Mouse (Mus musculus): ENCODE results near the gene Iqgap1. TPM values are rescaled to one million over a fixed set of nuclear protein-coding genes. Genes with fewer than 3 reads are reported as not detected.

The Iqgap1 gene
- polyA plus RNA-seq, 1 experiment from 2014 or later: 38.9 TPM

DNA sequence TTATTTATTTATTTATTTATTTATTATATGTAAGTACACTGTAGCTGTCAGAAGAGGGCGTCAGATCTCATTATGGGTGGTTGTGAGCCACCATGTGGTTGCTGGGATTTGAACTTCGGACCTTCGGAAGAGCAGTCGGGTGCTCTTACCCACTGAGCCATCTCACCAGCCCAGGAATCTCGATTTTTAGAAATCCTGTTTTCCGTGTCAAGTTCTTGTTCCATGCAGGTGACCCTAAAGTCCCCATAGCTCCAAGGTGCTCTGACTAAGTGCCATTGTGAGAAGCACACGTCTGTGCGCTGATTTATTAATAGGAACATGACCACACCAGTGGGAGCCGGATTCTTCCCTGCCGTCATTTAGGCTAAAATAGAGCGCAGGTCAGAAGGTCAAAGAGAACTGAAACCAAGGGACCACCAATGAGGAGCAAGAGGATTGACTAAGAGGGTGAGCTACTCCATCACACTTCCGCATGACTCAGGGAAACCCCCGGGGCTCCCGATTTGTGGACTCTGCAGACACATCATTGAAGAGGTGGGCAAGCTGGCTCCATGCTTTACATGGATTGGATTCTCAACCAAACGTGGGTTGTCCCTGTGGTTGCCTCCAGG lies 4.5 kb upstream of the Iqgap1 start:
- no peak overlapping the region for H3K27ac ChIP-seq
- H3K4me2 ChIP-seq: no peak overlapping the region
- H3K9ac ChIP-seq (replicated peaks): no peak overlapping the region
- H3K4me3 ChIP-seq (replicated peaks): no peak overlapping the region
- H3K36me3 ChIP-seq: no peaks in the 10 kb centered on the region
- H3K27me3 ChIP-seq: no peaks in the 10 kb centered on the region
- ATAC-seq (ENCODE audit: insufficient number of reproducible peaks, insufficient read depth, low FRiP score, low TSS enrichment, low read depth): no peak
- H3K4me1 ChIP-seq (replicated peaks): peaks cover 8% of the 10 kb centered on the region
- no peaks in the 10 kb centered on the region for H3K9me3 ChIP-seq
- 79% methylated on average over 15 of the region's 15 CpGs for WGBS

DNA sequence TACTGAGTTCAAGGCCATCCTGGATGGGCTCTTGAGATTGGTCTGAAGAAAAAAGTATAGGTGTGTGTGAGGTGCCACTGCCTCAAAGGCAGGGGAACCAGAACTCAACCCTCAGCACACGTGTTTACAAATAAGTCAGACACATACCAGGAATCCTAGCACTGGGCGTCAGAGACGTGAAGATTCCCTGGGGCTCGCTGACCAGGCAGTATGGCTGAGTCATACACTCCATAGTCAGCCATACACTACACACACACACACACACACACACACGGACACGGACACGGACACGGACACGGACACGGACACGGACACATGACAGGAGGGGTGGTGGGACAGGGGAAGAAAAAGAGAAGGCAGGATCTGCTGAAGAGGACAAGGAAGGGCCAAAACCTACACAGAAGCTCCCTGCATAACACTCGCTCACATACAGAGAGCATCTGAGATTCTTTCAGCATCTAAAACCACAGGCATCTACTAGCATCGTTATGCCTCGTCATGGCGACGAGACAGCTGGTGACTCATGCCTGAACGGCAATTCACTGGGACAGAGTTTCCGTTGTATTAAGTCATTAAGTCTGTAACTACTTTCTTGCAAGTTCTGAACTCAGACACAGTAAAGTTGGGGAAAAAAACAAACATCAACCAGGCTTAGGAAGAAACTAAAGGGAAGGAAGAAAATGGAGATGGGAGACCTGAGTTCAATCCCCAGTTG lies 2.5 kb upstream of the Iqgap1 start:
- H3K36me3 ChIP-seq: no peaks in the 10 kb centered on the region
- ATAC-seq (ENCODE audit: insufficient number of reproducible peaks, insufficient read depth, low FRiP score, low TSS enrichment, low read depth): no peak
- no peak overlapping the region for H3K27ac ChIP-seq
- no peak overlapping the region for H3K4me2 ChIP-seq
- H3K9me3 ChIP-seq: no peaks in the 10 kb centered on the region
- H3K27me3 ChIP-seq: no peaks in the 10 kb centered on the region
- peaks cover 11% of the 10 kb centered on the region for H3K4me1 ChIP-seq (replicated peaks)
- no peak overlapping the region for H3K4me3 ChIP-seq (replicated peaks)
- WGBS: 72% methylated on average over 18 of the region's 18 CpGs
- H3K9ac ChIP-seq (replicated peaks): no peak overlapping the region

DNA sequence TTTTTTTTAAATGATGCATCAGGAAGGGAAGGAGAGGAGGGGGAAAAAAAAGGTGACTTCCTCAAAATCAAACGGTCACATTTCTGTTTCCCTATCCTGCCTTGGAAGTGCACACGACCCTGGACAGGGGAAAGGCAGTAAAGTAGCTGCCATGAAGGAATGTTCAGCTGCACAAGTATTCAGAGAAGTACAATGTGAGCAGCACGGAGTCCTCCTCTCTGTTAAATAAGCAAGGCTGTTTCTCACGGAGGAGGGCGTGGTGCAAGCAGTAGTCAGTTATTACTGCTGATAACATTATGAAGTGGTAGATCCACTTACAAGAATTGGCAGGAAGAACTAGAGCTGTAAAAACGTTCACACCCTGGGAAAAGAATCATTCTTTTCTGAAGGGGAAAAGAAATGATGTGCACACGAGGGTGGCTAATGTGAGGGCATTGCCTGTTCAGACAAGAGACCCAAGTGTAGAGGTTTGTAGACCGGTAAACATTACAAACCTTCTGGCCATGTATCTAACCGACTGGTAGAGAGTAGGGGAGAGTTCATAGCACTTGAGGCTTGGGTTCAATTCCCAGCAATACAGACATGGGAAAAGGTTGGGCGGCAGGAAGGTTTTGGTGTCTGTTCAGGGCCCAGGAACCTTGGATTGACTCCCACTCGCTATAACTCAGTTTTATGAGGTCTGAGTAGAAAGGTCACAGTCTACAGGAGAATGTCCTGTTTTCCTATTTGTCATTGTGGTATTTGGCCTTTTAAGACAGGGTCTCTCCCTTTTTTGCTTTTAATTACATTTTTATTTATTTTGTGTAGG lies 1.7 kb downstream of the Iqgap1 start:
- H3K4me2 ChIP-seq: no peak overlapping the region
- WGBS: 71% methylated on average over 11 of the region's 11 CpGs
- no peak for ATAC-seq (ENCODE audit: insufficient number of reproducible peaks, insufficient read depth, low FRiP score, low TSS enrichment, low read depth)
- no peaks in the 10 kb centered on the region for H3K36me3 ChIP-seq
- no peaks in the 10 kb centered on the region for H3K9me3 ChIP-seq
- no peak overlapping the region for H3K27ac ChIP-seq
- no peaks in the 10 kb centered on the region for H3K27me3 ChIP-seq
- no peak overlapping the region for H3K9ac ChIP-seq (replicated peaks)
- H3K4me1 ChIP-seq (replicated peaks): peaks cover 11% of the 10 kb centered on the region
- H3K4me3 ChIP-seq (replicated peaks): no peak overlapping the region

DNA sequence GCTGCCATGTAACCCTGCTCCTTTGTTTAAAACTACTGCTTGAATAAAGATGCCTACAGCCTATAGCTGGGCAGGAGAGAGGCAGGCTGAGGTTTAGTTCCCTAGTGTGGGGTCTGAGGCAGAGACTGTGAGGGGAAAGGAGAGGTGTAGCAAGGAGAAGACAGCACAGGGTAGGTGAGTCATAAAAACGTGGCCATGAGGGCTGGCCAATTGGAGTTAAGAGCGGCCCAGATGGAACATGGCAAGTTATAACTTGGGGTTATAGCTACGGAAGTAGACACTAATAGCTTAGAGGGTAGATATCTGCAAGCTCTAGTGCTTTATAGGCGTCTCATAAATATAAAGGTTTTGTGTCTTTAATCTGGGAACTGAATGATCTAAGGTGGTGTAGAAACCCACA lies 2.5 kb downstream of the Iqgap1 start:
- H3K9ac ChIP-seq (replicated peaks): no peak overlapping the region
- H3K27me3 ChIP-seq: no peaks in the 10 kb centered on the region
- no peak overlapping the region for H3K4me3 ChIP-seq (replicated peaks)
- no peak overlapping the region for H3K27ac ChIP-seq
- H3K4me1 ChIP-seq (replicated peaks): peaks cover 11% of the 10 kb centered on the region
- no peak overlapping the region for H3K4me2 ChIP-seq
- ATAC-seq (ENCODE audit: insufficient number of reproducible peaks, insufficient read depth, low FRiP score, low TSS enrichment, low read depth): no peak
- H3K36me3 ChIP-seq: no peaks in the 10 kb centered on the region
- WGBS: 60% methylated on average over 4 of the region's 4 CpGs
- no peaks in the 10 kb centered on the region for H3K9me3 ChIP-seq

DNA sequence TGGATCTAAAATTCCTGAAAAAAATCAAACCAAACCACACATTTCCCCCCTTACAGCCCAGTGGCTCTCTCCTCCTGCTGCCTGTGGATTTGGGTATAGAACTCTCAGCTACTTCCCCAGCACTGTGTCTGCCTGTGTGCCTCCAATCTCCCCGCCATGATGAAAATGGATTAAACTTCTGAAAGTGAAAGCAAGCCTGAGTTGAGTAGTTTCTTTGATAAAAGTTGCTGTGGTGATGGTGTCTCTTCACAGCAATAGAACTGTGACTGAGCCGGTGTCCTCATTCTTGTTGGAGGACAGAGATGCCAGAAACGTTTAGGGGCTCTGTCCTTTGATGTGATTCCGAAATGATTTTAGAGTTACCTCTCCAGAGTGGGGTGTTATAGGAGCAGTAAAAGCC lies 4.9 kb downstream of the Iqgap1 start:
- no peaks in the 10 kb centered on the region for H3K9me3 ChIP-seq
- no peaks in the 10 kb centered on the region for H3K27me3 ChIP-seq
- ATAC-seq (ENCODE audit: insufficient number of reproducible peaks, insufficient read depth, low FRiP score, low TSS enrichment, low read depth): no peak
- no peak overlapping the region for H3K4me2 ChIP-seq
- no peaks in the 10 kb centered on the region for H3K36me3 ChIP-seq
- H3K27ac ChIP-seq: no peak overlapping the region
- H3K4me1 ChIP-seq (replicated peaks): peaks cover 6% of the 10 kb centered on the region
- WGBS: 64% methylated on average over 4 of the region's 4 CpGs
- no peak overlapping the region for H3K4me3 ChIP-seq (replicated peaks)
- no peak overlapping the region for H3K9ac ChIP-seq (replicated peaks)

DNA sequence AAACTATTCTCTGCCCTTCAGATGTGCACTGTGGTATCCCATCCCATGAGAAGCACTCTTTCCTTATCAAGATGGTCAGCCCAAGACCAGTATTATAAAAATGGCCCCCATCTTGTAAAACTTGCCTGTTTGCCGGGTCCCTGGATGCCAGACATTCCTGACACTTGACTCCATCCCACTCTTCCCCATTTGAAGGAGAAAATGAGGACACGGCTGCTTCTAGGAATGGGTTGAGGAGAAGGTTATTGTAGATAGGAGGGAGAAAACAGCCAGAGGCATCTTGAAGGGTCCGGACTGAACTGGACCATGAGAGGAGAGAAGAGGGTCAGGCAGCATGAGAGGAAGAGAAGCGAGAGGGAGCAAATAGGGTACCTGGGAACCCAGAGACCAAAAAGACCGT lies 9.1 kb downstream of the Iqgap1 start:
- 56% methylated on average over 5 of the region's 5 CpGs for WGBS
- Histone ChIP-seq H3K27me3 (no peaks in the 10 kb centered on the region), H3K36me3 (no peaks in the 10 kb centered on the region), H3K4me2 (no peak overlapping the region), H3K27ac (no peak overlapping the region), H3K9ac (replicated peaks) (no peak overlapping the region), H3K9me3 (no peaks in the 10 kb centered on the region), H3K4me1 (replicated peaks) (no peaks in the 10 kb centered on the region), H3K4me3 (replicated peaks) (no peak overlapping the region)
- ATAC-seq (ENCODE audit: insufficient number of reproducible peaks, insufficient read depth, low FRiP score, low TSS enrichment, low read depth): no peak

DNA sequence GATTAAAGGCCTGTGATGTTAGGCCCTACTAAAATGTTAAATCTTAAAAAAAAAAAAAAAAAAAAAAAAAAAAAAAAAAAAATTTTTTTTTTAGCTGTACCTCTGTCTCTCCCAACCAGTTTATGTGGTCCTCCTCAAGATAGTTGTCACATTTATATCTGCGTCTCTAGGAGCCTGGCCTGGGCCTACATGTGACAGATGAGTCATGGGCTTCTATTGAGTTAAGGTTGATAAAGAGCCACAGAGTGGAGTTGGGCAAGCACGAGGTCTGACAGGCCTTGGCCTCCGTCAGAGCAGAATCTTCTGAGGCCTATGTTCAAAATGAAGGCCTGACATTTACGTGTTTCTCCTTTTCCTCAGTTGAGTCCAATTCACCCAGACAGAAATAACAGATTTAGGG lies 12.4 kb downstream of the Iqgap1 start:
- no peak overlapping the region for H3K9ac ChIP-seq (replicated peaks)
- no peaks in the 10 kb centered on the region for H3K36me3 ChIP-seq
- no peak overlapping the region for H3K4me2 ChIP-seq
- no peak overlapping the region for H3K27ac ChIP-seq
- 86% methylated on average over 4 of the region's 4 CpGs for WGBS
- ATAC-seq (ENCODE audit: insufficient number of reproducible peaks, insufficient read depth, low FRiP score, low TSS enrichment, low read depth): no peak
- no peaks in the 10 kb centered on the region for H3K4me1 ChIP-seq (replicated peaks)
- H3K27me3 ChIP-seq: no peaks in the 10 kb centered on the region
- no peaks in the 10 kb centered on the region for H3K9me3 ChIP-seq
- no peak overlapping the region for H3K4me3 ChIP-seq (replicated peaks)

DNA sequence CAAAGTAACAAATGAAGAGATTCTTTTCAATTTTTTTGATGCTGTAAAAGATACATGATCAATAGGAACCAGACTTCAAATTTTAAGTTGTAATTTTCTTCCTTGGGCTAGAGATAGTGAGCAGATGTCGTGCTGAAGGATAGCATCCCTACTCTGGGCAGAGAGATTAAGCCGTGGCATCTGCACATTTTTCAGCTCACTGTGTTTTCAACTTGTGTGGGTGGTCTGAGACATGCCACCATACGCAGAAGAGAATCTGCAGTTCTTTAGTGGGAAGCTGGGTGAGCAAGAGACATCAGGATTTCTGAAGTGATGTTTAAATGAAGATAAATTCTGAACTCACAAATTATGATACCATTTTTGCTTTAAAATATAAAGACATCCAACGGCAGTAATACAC lies 19.4 kb downstream of the Iqgap1 start:
- 79% methylated on average over 4 of the region's 4 CpGs for WGBS
- no peak overlapping the region for H3K27ac ChIP-seq
- H3K36me3 ChIP-seq: no peaks in the 10 kb centered on the region
- peaks cover 4% of the 10 kb centered on the region; the same call in 1 of the 2 replicates for H3K27me3 ChIP-seq
- ATAC-seq (ENCODE audit: insufficient number of reproducible peaks, insufficient read depth, low FRiP score, low TSS enrichment, low read depth): no peak
- no peak overlapping the region for H3K9ac ChIP-seq (replicated peaks)
- H3K4me1 ChIP-seq (replicated peaks): peaks cover 15% of the 10 kb centered on the region
- H3K4me2 ChIP-seq: no peak overlapping the region
- no peak overlapping the region for H3K4me3 ChIP-seq (replicated peaks)
- H3K9me3 ChIP-seq: no peaks in the 10 kb centered on the region

DNA sequence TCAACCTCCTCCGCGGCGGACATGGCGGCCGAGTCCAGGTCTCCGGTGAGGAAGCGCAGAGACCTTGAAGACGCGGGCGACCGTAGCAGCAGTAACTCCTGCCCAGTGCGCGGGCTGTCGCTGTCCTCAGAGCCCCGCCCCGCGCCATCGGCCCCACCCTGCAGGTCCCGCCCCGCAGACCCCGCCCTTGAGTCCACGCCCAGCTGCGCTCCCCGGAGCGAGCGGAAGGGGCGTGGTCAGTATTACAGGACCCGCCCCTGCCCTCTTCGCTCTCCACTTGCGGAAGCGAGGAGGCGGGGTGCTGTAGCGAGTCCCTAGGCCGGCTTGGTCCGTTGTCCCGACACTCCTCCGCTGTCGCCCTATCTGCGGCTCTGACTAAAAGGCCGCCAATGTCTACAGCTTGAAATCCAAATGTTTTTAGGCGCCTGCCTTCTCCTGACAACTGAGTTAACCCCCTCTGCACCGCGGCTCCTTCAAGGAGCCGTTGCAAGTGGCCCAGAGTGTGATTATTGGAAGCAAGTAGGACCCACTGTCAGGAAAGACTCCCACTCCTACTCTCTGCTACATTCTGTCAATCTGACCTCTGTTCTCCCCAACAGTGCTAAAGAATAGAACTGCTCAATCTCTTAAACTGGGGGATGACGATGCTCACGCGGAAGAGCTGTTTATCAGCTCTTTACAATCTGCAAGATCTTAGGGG lies 22.5 kb downstream of the Iqgap1 start:
- Histone ChIP-seq H3K27me3 (peaks cover 4% of the 10 kb centered on the region; the same call in 1 of the 2 replicates), H3K27ac (peak overlapping the region; percentile 74), H3K4me2 (peak overlapping the region; percentile 88), H3K4me3 (replicated peaks) (peak overlapping the region; percentile 87), H3K4me1 (replicated peaks) (peaks cover 15% of the 10 kb centered on the region), H3K9ac (replicated peaks) (peak overlapping the region; percentile 71), H3K9me3 (no peaks in the 10 kb centered on the region), H3K36me3 (peaks cover 14% of the 10 kb centered on the region)
- peak; percentile 94 for ATAC-seq (ENCODE audit: insufficient number of reproducible peaks, insufficient read depth, low FRiP score, low TSS enrichment, low read depth)
- WGBS: 1% methylated on average over 47 of the region's 47 CpGs

DNA sequence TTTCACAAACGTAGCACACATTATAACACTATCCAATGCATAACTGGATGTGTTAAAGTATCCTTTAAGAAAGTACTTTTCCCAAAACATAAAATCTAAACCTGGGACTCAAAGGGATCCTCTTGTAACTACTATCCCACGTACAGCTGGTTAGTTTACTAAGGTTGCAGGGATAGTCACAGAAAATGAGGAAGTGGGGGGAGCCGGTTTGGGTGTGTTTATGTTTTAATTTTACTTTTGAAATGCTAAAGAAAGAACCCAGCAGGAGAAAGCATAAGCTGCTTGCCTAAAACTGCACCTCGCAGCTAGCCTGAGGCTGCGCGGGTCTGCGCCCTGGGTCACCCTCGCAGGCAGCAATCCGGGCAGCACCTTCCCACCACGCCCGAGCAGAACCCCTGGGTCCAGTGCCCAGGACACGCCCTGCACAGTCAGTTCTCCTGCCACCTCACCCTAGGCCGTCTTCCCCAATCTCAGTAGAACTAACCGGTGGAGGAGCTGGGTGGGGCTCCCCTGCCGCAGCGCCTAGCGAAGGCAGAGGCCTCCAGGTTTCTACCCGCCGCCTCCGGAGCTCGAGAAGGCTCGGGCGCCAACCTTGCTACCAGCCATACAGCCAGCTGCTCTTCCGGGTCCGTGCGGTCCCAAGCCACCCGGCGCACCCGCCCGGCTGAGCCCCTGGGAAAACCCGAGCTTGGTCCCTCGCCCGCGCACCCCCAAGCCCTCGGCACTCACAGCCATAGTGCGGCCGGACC lies 23.2 kb downstream of the Iqgap1 start:
- Histone ChIP-seq H3K4me1 (replicated peaks) (peaks cover 15% of the 10 kb centered on the region), H3K4me3 (replicated peaks) (peak overlapping the region; percentile 87), H3K27me3 (peaks cover 4% of the 10 kb centered on the region; the same call in 1 of the 2 replicates), H3K9me3 (no peaks in the 10 kb centered on the region), H3K4me2 (peak overlapping the region; percentile 88), H3K27ac (peak overlapping the region; percentile 74), H3K36me3 (peaks cover 22% of the 10 kb centered on the region), H3K9ac (replicated peaks) (peak overlapping the region; percentile 71)
- 2% methylated on average over 37 of the region's 37 CpGs for WGBS
- ATAC-seq (ENCODE audit: insufficient number of reproducible peaks, insufficient read depth, low FRiP score, low TSS enrichment, low read depth): peak; percentile 74

Measured in limb, embryonic 12.5 days (tissue).